Mouse (Mus musculus) liver, adult 2 months (tissue): Measurements from ENCODE around the gene Zscan26. TPM values are rescaled to one million over a fixed set of nuclear protein-coding genes. Genes with fewer than 3 reads are reported as not detected.

Experiments
- DNase-seq: peaks from one replicate; pipeline ENCODE4 v3.0.0-alpha.2; 2011; ENCODE audit warnings: low read depth, low spot score; ENCODE audit errors: extremely low read depth
- H3K27ac ChIP-seq: fragments of 200-500 bp; replicated peaks from 2 replicates; pipeline ENCODE4 v1.5.1; 2012; ENCODE audit warnings: low read depth, mild to moderate bottlenecking, control low read depth, inconsistent platforms, low read length; ENCODE audit not compliant: insufficient read depth
- H3K27me3 ChIP-seq: fragments of 200-500 bp; 2 replicates; pipeline ENCODE4 v1.6.1; 2012; ENCODE audit warnings: mild to moderate bottlenecking, moderate library complexity, low read length, inconsistent platforms; ENCODE audit not compliant: control insufficient read depth, insufficient read depth
- H3K36me3 ChIP-seq: fragments of 200-500 bp; 2 replicates; pipeline ENCODE4 v1.6.1; 2012; ENCODE audit warnings: low read length, inconsistent platforms; ENCODE audit not compliant: control insufficient read depth, insufficient read depth
- H3K4me1 ChIP-seq: fragments of 200-500 bp; 2 replicates; pipeline ENCODE4 v1.6.1; 2011; ENCODE audit warnings: low read length; ENCODE audit not compliant: control insufficient read depth, insufficient read depth
- H3K4me3 ChIP-seq: fragments of 200-500 bp; 2 replicates; pipeline ENCODE4 v1.5.1; 2011; ENCODE audit warnings: low read depth, mild to moderate bottlenecking, control low read depth, low read length, moderate library complexity; ENCODE audit not compliant: insufficient read depth
- H3K79me2 ChIP-seq: fragments of 200-500 bp; 2 replicates; pipeline ENCODE4 v1.6.1; 2012; ENCODE audit warnings: inconsistent platforms, mild to moderate bottlenecking, low read length, moderate library complexity; ENCODE audit not compliant: control insufficient read depth, insufficient read depth
- H3K9ac ChIP-seq: fragments of 200-500 bp; 2 replicates; pipeline ENCODE4 v1.6.1; 2012; ENCODE audit warnings: low read depth, mild to moderate bottlenecking, control low read depth, inconsistent platforms, low read length
- CTCF ChIP-seq: fragments of 200-500 bp; IDR thresholded peaks from 2 replicates; pipeline ENCODE4 v1.5.1; 2011; ENCODE audit warnings: low read depth, low read length, control low read depth
- POLR2A ChIP-seq: fragments of 200-500 bp; IDR thresholded peaks from 2 replicates; pipeline ENCODE4 v1.6.1; 2011; ENCODE audit warnings: low read length, control low read depth; ENCODE audit not compliant: insufficient read depth; ENCODE audit errors: extremely low read depth
- WGBS: fragments of 180-500 bp; shearing (Covaris S2); methylation state at CpG from one replicate; pipeline ENCODE4 v1.1.7; 2018; 5-methylcytosine and 5-hydroxymethylcytosine counted together
- polyA plus RNA-seq: library from polyadenylated mRNA; depleted of rRNA; stranded (reverse); fragments of >200 nt; gene quantifications from 2 replicates; pipeline ENCODE4 v1.2.3, GENCODE M21; 2012
- total RNA-seq: library from RNA; depleted of rRNA; stranded (reverse); fragments of >200 nt; gene quantifications from 2 replicates; pipeline ENCODE4 v1.2.3, GENCODE M21; 2014

Zscan26 gene
- total and polyA plus RNA-seq, 2 experiments = 12.1 to 33.4 TPM

GRCm38 (mm10) chr13:21456347-21456746, 2.8 kb upstream of the Zscan26 start:
- H3K27me3 ChIP-seq = no peaks in the 10 kb centered on the region
- H3K4me1 ChIP-seq = peaks cover 3% of the 10 kb centered on the region; the same call in 1 of the 2 replicates
- H3K27ac ChIP-seq = no peak overlapping the region
- H3K9ac ChIP-seq = no peak overlapping the region
- peaks cover 15% of the 10 kb centered on the region; the same call in 1 of the 2 replicates for H3K79me2 ChIP-seq
- TF ChIP-seq POLR2A (no peak), CTCF (no peak)
- no peak overlapping the region for H3K4me3 ChIP-seq
- peaks cover 5% of the 10 kb centered on the region for H3K36me3 ChIP-seq
- no peak for DNase-seq
- WGBS = 66% methylated on average over 4 of the region's 4 CpGs

GRCm38 (mm10) chr13:21454133-21454532, 603 bp upstream of the Zscan26 start:
- Histone ChIP-seq H3K4me3 (no peak overlapping the region; the same call in 1 of the 2 replicates), H3K36me3 (peaks cover 8% of the 10 kb centered on the region), H3K27ac (no peak overlapping the region), H3K9ac (no peak overlapping the region), H3K27me3 (no peaks in the 10 kb centered on the region), H3K79me2 (peaks cover 16% of the 10 kb centered on the region; the same call in 1 of the 2 replicates), H3K4me1 (peaks cover 8% of the 10 kb centered on the region)
- TF ChIP-seq POLR2A (no peak), CTCF (no peak)
- 30% methylated on average over 3 of the region's 3 CpGs for WGBS
- no peak for DNase-seq

GRCm38 (mm10) chr13:21453042-21453441, 488 bp downstream of the Zscan26 start:
- Histone ChIP-seq H3K4me1 (peaks cover 16% of the 10 kb centered on the region), H3K27me3 (no peaks in the 10 kb centered on the region), H3K4me3 (peak overlapping the region; percentile 77), H3K79me2 (peaks cover 16% of the 10 kb centered on the region; the same call in 1 of the 2 replicates), H3K9ac (peak overlapping the region; percentile 80), H3K36me3 (peaks cover 10% of the 10 kb centered on the region), H3K27ac (peak overlapping the region; percentile 75)
- WGBS = under 1% methylated on average over 13 of the region's 13 CpGs
- TF ChIP-seq CTCF (no peak), POLR2A (no peak)
- DNase-seq = no peak

- H3K4me3 ChIP-seq = no peak overlapping the region
- H3K79me2 ChIP-seq = peaks cover 19% of the 10 kb centered on the region; the same call in 1 of the 2 replicates
- H3K9ac ChIP-seq = peak overlapping the region; percentile 12; the same call in 1 of the 2 replicates
- no peaks in the 10 kb centered on the region for H3K27me3 ChIP-seq
- DNase-seq = peak; percentile 91
- TF ChIP-seq CTCF (no peak), POLR2A (no peak)
- peaks cover 52% of the 10 kb centered on the region for H3K36me3 ChIP-seq
- peaks cover 18% of the 10 kb centered on the region for H3K4me1 ChIP-seq
- 63% methylated on average over 16 of the region's 16 CpGs for WGBS
- peak overlapping the region; percentile 75; the same call in 1 of the 2 replicates for H3K27ac ChIP-seq
Observed at GRCm38 (mm10) chr13:21447856-21448614, 5.5 kb downstream of the Zscan26 start.

- no peak for DNase-seq
- Histone ChIP-seq H3K4me1 (peaks cover 16% of the 10 kb centered on the region), H3K36me3 (peaks cover 52% of the 10 kb centered on the region), H3K27ac (no peak overlapping the region), H3K4me3 (no peak overlapping the region), H3K79me2 (peaks cover 8% of the 10 kb centered on the region; the same call in 1 of the 2 replicates), H3K27me3 (no peaks in the 10 kb centered on the region), H3K9ac (no peak overlapping the region)
- no peak for TF ChIP-seq POLR2A
- TF ChIP-seq CTCF = no peak
- WGBS = 72% methylated on average over 9 of the region's 9 CpGs
Observed at GRCm38 (mm10) chr13:21446796-21447195, 6.7 kb downstream of the Zscan26 start.

GRCm38 (mm10) chr13:21441207-21441572, 12.3 kb downstream of the Zscan26 start:
- WGBS = 28% methylated on average over 10 of the region's 10 CpGs
- H3K4me1 ChIP-seq = peaks cover 5% of the 10 kb centered on the region; the same call in 1 of the 2 replicates
- no peaks in the 10 kb centered on the region for H3K27me3 ChIP-seq

More at GRCm38 (mm10) chr13:21441207-21441572, 12.3 kb downstream of the Zscan26 start:
- TF ChIP-seq POLR2A = no peak
- TF ChIP-seq CTCF = no peak
- Histone ChIP-seq H3K79me2 (no peaks in the 10 kb centered on the region; the same call in 1 of the 2 replicates), H3K9ac (peak overlapping the region; percentile 74), H3K4me3 (peak overlapping the region; percentile 67), H3K36me3 (peaks cover 27% of the 10 kb centered on the region), H3K27ac (peak overlapping the region; percentile 37)
- DNase-seq = no peak
